Mouse (Mus musculus) bone marrow macrophage, adult 2 months (primary cell): ENCODE data around the gene Pipox. TPM values are rescaled to one million over a fixed set of nuclear protein-coding genes. Genes with fewer than 3 reads are reported as not detected.

Source experiments
- H3K27ac ChIP-seq: 2 replicates; pipeline ENCODE4 v1.5.1; 2012; ENCODE audit warnings: low read depth, low read length; ENCODE audit not compliant: insufficient read depth
- H3K4me1 ChIP-seq: 2 replicates; pipeline ENCODE4 v1.6.1; 2012; ENCODE audit warnings: low read length; ENCODE audit not compliant: control insufficient read depth, insufficient read depth
- H3K4me3 ChIP-seq: 2 replicates; pipeline ENCODE4 v1.5.1; 2012; ENCODE audit warnings: mild to moderate bottlenecking, low read length, moderate library complexity; ENCODE audit not compliant: insufficient read depth
- CTCF ChIP-seq: IDR thresholded peaks from 2 replicates; pipeline ENCODE4 v1.5.1; 2012; ENCODE audit warnings: low read depth, mild to moderate bottlenecking, low read length, moderate library complexity
- POLR2A ChIP-seq: IDR thresholded peaks from 2 replicates; pipeline ENCODE4 v1.6.1; 2012; ENCODE audit warnings: mild to moderate bottlenecking, low read depth, low read length, borderline replicate concordance
- polyA plus RNA-seq: library from polyadenylated mRNA; stranded (reverse); fragments of >200 nt; gene quantifications from 2 replicates; pipeline ENCODE4 v1.2.4, GENCODE M21; 2012; ENCODE audit not compliant: missing spikeins, insufficient read depth, insufficient read length

Pipox gene
- polyA plus RNA-seq, 1 experiment: not detected

DNA sequence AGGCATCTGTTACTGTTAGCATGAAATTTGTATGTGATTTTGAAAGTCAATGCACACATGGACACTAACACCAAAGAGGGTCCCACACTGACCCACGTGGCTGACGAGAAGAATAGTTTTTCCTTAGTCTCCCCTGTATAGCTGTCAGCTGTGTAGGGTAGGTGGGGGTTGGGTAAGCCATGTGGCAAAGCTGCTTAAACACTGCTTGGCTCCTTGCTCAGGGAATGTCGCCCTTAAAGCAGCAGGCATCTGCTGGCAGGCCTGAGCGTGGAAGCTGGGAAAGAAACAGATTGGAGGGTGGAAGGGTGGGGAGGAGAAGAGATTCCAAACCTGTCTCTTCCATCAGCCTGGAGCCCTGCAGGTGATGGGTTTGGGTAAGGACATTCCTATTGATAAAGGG is 22.5 kb downstream of the Pipox start:
- no peak overlapping the region for H3K4me3 ChIP-seq
- TF ChIP-seq POLR2A (no peak), CTCF (no peak)
- peaks cover 16% of the 10 kb centered on the region for H3K4me1 ChIP-seq
- no peak overlapping the region for H3K27ac ChIP-seq

GRCm38 (mm10) chr11:77867419-77868083 is 26.3 kb downstream of the Pipox start:
- Histone ChIP-seq H3K27ac (no peak overlapping the region), H3K4me1 (peaks cover 9% of the 10 kb centered on the region), H3K4me3 (no peak overlapping the region)
- TF ChIP-seq POLR2A (no peak), CTCF (no peak)

DNA sequence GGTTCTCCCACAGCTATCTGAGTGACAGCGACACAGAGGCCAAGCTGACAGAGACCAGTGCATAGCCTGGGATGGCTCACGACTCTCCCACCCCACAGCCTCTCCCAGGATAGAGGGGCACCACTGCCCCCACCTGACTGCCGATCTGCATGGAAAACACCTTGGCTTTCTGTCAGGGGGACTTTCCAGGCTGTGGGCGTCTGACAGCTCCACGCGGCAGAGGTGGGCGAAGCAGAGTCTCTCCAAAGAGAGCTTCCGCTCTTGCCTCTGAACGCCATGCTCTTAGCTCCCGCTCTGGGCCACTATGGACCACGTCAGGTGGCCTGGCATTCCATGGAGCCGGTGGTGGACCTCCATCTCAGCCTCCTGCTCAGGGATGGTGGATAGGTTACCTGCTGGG is 29.1 kb downstream of the Pipox start:
- TF ChIP-seq CTCF: no peak
- no peak for TF ChIP-seq POLR2A
- no peak overlapping the region for H3K4me3 ChIP-seq
- peaks cover 10% of the 10 kb centered on the region for H3K4me1 ChIP-seq
- H3K27ac ChIP-seq: no peak overlapping the region

DNA sequence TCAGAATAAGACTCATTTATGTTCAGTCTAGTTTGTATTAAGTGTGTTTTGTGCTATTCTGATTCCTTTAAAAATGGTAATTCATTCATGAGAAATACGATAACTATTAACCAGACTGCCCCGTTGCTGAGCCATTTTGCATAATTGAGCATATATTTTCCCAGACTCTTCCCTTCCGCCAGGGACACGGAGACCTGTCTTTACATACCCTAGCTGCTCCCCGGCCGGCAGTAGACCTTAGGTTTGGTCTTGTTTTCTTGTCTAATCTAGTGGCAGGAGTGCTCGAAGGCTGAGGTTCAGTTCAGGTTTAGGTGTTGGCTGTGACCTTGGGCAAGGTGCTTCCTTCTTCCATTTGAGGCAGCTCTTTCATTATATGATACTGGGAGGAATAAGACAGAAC is 31.0 kb downstream of the Pipox start:
- peaks cover 4% of the 10 kb centered on the region for H3K4me1 ChIP-seq
- H3K4me3 ChIP-seq: no peak overlapping the region
- H3K27ac ChIP-seq: no peak overlapping the region
- no peak for TF ChIP-seq POLR2A
- TF ChIP-seq CTCF: no peak

DNA sequence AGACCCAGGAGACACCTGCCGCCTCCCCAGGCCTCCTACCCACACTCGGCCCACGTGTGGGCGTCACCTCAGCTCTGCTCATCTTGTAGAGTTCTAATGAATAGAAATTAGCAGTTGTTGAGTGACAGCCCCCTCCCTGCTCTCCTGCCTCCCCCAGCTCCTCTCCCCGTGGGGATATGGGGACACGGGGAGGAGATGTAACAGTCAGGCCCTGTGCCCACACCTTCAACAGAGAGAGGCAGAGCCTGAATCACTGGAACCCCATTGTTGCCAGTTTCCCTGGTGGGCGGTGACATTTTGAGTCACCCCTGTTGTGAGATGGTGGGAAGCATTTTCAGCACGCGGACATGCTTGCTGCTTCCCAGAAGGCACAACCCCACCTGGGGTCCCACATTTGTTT is 32.9 kb downstream of the Pipox start:
- Histone ChIP-seq H3K4me3 (no peak overlapping the region), H3K27ac (no peak overlapping the region), H3K4me1 (peaks cover 2% of the 10 kb centered on the region; the same call in 1 of the 2 replicates)
- TF ChIP-seq CTCF: no peak
- TF ChIP-seq POLR2A: no peak

- TF ChIP-seq CTCF (no peak), POLR2A (no peak)
- no peak overlapping the region for H3K27ac ChIP-seq
- H3K4me1 ChIP-seq: peaks cover 2% of the 10 kb centered on the region; the same call in 1 of the 2 replicates
- H3K4me3 ChIP-seq: no peak overlapping the region
Observed at GRCm38 (mm10) chr11:77858589-77858988, 35.3 kb downstream of the Pipox start.

GRCm38 (mm10) chr11:77857089-77857488 is 36.8 kb downstream of the Pipox start:
- Histone ChIP-seq H3K4me1 (peaks cover 2% of the 10 kb centered on the region; the same call in 1 of the 2 replicates), H3K4me3 (no peak overlapping the region), H3K27ac (no peak overlapping the region)
- no peak for TF ChIP-seq POLR2A
- TF ChIP-seq CTCF: no peak

DNA sequence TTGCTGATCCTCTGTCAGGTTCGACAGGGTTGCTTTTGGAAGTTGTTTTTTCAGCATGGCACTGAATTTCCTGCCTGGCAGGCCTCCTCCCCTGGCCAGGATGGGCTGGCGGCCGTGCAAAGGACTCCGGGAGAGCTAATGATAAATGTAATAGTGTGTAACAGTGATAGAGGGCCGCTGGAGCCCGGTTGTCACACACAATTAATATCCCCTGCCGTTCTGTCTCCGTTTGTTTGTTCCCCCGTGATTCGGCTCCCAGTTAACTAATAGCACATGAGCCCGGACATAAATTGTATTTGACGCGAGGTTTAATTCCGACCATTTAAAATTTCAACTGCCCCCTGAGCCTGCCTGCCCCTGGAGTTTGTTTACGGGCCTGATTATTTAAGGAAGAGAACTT is 38.5 kb downstream of the Pipox start:
- TF ChIP-seq POLR2A: no peak
- TF ChIP-seq CTCF: no peak
- no peaks in the 10 kb centered on the region for H3K4me1 ChIP-seq
- no peak overlapping the region for H3K4me3 ChIP-seq
- H3K27ac ChIP-seq: no peak overlapping the region

DNA sequence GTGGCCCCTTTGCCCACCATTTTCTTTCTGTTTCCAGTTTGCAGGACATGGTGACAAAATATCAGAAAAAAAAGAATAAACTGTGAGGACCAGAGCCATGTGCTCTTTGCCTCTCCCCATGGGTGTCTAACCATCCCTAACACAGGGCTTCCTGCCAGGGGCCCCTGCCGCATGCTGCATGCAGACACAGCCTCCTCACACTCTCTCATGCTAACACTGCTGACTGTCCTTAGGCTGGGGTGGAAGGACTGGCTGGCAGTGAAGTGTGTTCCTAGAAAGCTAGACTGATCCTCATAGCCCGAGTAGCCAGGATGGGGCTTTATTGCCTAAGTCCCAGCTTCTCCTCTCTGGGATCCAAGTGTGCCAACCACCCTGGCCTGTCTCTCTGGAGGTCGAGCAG is 39.3 kb downstream of the Pipox start:
- TF ChIP-seq CTCF: no peak
- Histone ChIP-seq H3K4me3 (no peak overlapping the region), H3K4me1 (no peaks in the 10 kb centered on the region), H3K27ac (no peak overlapping the region)

- Histone ChIP-seq H3K27ac (no peak overlapping the region), H3K4me3 (no peak overlapping the region), H3K4me1 (no peaks in the 10 kb centered on the region)
- TF ChIP-seq POLR2A (no peak), CTCF (no peak)
Observed at GRCm38 (mm10) chr11:77852941-77853668, 40.8 kb downstream of the Pipox start.
